Mouse (Mus musculus) gastrocnemius, adult 2 months (tissue): ENCODE data around the gene Prnp. TPM values are rescaled to one million over a fixed set of nuclear protein-coding genes. Genes with fewer than 3 reads are reported as not detected.

Experiments used
- DNase-seq: peaks from one replicate; pipeline ENCODE4 v3.0.0; 2022
- H3K27ac ChIP-seq: fragments of 200-600 bp; 2 replicates; pipeline ENCODE4 v1.8.1; 2022; ENCODE audit warnings: mild to moderate bottlenecking
- H3K4me3 ChIP-seq: fragments of 200-600 bp; 2 replicates; pipeline ENCODE4 v1.8.1; 2022; ENCODE audit warnings: mild to moderate bottlenecking, moderate library complexity
- CTCF ChIP-seq: fragments of 200-600 bp; IDR thresholded peaks from 2 replicates; pipeline ENCODE4 v1.8.1; 2022; ENCODE audit warnings: antibody characterized with exemption, mild to moderate bottlenecking, moderate library complexity
- intact Hi-C: fragments of 180-260 bp; cut with DNase I; formaldehyde crosslinking; loops from one replicate; pipeline ENCODE4 v1.15.1; 2025
- total RNA-seq, 2 experiments: library from RNA; stranded (reverse); gene quantifications; 2 replicates each; pipeline ENCODE4 v1.2.3; 2021

Prnp gene
- total RNA-seq, 2 experiments from 2014 or later: 79.9 to 89.5 TPM

DNA sequence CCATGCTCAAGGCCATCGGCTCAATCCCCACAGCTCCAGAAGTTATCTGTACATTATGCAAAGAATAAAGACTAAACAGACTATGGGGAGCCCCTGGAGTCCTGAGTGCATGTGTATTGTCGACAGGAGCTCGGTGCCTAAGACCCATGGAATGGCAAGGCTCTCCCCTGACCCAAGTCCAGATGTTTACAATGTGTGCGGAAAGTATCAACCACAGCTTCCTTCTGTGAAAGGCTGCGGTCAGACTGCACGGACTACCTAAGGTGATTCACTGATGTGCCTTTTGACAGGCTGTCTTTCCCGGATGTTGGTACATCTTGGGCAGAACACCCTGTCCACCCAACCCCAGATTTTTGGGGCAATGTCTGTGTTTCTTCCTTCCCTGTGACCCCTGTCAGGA is 21.5 kb upstream of the Prnp start:
- H3K4me3 ChIP-seq: no peak overlapping the region
- no peak overlapping the region for H3K27ac ChIP-seq
- no peak for DNase-seq
- intact Hi-C loops: no loop called here
- TF ChIP-seq CTCF: no peak

DNA sequence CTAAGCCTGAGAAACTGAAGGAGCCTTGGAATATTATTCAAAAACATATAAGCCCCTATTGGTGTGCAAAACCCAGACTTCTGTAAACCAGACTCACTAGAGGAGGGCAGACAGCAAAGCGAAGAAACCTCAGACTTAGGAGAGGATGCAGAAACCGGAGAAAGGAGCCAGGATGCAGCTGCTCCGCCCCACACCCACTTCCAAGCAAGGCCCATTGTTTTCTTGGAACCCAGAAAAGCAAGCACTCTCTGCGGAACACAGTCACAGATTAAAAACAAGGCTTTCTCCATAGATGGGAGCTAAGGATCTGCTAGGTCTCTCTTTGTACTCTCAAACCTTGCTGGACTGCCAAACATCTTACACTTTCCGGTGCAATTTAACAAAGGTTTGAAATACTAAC is 17.2 kb upstream of the Prnp start:
- TF ChIP-seq CTCF: no peak
- peak overlapping the region; percentile 68 for H3K27ac ChIP-seq
- intact Hi-C loops: no loop called here
- no peak overlapping the region for H3K4me3 ChIP-seq
- DNase-seq: no peak

DNA sequence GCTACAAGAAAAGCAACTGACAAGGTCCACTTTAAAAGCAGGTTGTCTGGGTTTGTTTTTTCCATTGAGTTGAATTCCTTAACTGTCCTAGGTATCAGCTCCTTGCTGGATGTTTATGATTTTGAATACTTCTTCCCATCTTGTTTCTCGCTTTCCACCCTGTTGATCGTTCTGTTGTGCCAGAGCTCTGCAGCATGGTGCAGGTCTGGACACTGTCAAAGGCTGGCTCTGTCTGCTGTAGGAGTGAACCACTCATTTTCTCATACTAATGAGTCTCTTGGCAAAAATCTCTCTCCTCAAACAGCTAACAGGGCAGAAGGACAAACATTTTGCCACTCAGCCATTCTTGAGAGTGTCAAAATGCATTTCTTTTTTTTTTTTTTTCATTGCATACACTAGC is 14.6 kb upstream of the Prnp start:
- TF ChIP-seq CTCF: no peak
- Histone ChIP-seq H3K4me3 (no peak overlapping the region), H3K27ac (no peak overlapping the region)
- intact Hi-C loops: no loop called here
- no peak for DNase-seq

DNA sequence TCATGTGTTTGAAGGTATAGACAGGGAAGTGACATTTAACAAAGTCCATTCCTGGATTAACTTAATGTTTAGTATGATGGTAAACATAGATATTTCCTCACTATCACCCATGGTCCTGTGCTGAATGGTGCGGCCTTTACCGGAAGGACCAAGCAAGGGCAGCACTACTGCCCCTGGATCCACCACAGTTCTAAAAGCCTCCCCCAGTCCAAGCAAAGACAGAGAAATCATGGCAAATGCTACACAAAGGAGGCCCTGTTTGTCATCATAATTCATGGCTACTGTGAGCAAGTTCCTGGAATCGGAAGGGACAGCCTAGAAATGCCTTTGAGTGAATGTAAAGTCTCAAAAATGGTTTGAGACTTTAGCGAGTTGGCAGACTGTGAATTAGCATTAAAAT is 13.7 kb upstream of the Prnp start:
- Histone ChIP-seq H3K27ac (no peak overlapping the region), H3K4me3 (no peak overlapping the region)
- intact Hi-C loops: no loop called here
- DNase-seq: no peak
- no peak for TF ChIP-seq CTCF

DNA sequence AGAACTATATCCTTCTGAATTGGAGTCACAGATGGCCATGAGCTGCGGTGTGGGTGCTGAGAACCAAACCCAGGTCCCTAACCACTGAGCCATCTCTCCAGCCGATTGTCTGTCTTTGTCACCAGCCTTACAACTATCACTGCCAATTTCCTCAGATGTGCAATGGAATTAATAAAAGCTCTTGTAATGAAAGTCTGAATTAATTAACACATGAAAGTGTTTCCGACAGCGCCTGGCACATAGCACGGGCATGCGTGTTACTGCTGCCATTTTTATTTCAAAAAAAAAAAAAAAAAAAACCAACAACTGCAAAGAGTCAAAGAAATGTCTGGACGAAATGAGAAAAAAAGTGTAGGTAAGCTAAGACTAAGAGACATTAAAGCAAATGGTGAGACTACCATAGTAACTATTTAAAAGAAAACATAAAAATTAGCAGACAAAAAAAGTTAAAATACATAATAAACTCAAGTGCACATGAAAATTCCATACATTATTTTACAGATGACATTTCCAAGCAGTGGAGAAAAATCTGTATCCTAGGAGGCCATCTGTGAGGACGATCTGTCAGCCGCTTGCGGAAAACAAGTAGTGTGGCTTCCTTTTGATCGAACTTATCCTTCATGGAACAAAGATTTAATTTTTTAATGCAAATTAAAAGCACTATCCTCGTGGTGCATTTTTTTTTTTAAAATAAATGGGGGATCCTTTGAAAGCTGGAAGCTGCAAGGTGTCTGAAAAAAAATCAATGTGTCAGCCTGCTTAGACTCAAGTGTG is 12.2 kb upstream of the Prnp start:
- no peak overlapping the region for H3K4me3 ChIP-seq
- DNase-seq: no peak
- H3K27ac ChIP-seq: no peak overlapping the region
- intact Hi-C loops: no loop called here
- no peak for TF ChIP-seq CTCF

DNA sequence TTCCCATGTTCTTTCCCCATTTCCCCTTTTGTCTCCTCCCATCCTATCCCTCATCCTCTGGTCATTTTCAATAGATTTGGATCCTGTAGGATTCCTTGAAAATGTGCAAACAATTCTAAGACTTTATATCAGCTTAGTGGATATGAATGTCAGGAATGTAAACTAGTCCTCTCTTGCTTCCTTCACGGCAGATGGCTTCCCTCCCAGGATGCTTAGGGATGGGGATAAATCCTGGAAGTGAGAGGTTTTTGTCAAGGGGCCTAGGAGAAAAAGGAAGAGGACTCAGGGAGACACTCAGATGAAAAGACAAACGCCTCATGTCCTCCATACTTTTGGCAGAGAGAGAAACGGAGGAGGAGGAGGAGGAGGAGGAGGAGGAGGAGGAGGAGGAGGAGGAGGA is 7.3 kb upstream of the Prnp start:
- intact Hi-C loops: no loop called here
- no peak for TF ChIP-seq CTCF
- no peak for DNase-seq
- no peak overlapping the region for H3K4me3 ChIP-seq
- peak overlapping the region; percentile 88 for H3K27ac ChIP-seq

DNA sequence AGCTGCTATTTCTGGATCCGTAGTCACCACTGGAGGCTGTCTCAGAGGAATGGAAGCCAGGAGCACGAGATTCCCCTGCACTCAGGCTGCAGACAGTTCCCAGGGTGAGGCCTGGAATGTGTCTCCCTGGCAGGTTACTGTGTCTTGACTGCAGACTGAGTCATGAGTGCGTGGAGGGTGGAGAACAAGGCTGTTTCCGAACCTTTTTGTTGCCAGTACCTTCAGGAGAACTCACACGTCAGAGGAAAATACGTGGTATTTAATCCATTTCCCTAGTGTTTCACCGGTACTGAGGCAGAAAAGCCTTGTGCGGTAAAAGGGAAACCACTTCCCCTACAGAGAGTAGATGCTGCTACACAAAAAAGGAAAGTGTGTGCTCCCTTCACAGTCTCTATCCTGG is 6.9 kb upstream of the Prnp start:
- no peak for TF ChIP-seq CTCF
- intact Hi-C loops: no loop called here
- peak; percentile 82 for DNase-seq
- peak overlapping the region; percentile 40 for H3K4me3 ChIP-seq
- peak overlapping the region; percentile 88 for H3K27ac ChIP-seq

DNA sequence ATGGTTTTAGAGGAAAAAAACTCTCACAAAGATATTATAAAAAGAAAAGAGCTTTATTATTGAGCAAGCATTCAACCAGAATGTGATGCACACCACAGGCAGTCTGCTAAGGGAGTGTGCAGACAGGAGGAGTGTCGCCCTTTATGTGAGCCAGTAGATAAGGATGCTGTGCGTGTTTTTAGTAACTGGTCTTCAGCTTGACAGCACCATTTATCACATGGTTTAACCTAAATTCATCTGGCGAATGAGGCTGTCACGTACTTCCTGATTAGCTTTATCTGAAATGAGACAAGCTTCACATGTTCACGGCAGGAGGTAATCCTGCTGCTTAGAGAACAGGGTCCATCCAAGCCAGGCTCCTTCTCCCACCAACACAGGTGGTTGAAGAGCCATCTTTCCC is 4.7 kb upstream of the Prnp start:
- intact Hi-C loops: no loop called here
- H3K4me3 ChIP-seq: no peak overlapping the region
- DNase-seq: no peak
- no peak for TF ChIP-seq CTCF
- H3K27ac ChIP-seq: no peak overlapping the region

DNA sequence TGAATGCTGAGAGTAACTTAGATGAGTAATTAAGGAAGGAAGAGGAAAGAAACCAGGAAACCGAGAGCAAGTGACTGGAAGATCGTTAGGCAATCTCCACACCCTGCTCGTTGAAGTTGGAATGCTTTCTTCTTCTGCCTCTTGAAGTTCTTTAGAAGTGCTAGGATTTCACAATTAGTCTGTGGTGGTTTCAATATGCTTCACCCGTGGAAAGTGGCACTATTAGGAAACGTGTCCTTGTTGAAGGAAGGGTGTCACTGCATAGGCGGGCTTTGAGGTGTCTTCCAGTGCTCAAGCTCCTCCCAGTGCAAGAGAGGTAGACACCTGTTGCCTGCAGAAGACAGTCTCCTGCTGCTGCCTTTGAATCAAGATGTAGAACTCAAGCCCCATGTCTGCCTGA is 4.0 kb upstream of the Prnp start:
- Histone ChIP-seq H3K4me3 (no peak overlapping the region), H3K27ac (no peak overlapping the region)
- intact Hi-C loops: no loop called here
- DNase-seq: no peak
- no peak for TF ChIP-seq CTCF

DNA sequence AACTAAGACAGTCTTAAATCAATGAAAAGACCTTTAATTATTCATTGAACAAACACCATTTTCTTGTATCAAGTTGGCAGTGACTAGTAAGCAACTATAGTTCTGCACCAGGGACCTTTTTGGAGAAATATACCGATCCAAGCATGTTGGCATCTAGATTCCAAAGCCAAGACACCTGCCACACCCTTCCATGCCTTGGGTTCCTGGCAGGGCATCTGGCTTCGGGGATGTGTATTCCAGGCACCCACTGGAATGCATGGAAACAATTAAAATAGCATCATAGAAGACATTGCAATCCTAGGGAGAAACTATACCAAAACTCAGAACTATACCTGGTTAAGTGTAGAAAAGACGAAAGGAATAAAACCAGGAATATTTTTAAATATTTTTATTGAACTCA is 3.5 kb upstream of the Prnp start:
- intact Hi-C loops: no loop called here
- DNase-seq: no peak
- Histone ChIP-seq H3K4me3 (no peak overlapping the region), H3K27ac (0 out of 2 replicates have a peak overlapping the region, but pooled peaks have one; percentile 95)
- TF ChIP-seq CTCF: no peak

DNA sequence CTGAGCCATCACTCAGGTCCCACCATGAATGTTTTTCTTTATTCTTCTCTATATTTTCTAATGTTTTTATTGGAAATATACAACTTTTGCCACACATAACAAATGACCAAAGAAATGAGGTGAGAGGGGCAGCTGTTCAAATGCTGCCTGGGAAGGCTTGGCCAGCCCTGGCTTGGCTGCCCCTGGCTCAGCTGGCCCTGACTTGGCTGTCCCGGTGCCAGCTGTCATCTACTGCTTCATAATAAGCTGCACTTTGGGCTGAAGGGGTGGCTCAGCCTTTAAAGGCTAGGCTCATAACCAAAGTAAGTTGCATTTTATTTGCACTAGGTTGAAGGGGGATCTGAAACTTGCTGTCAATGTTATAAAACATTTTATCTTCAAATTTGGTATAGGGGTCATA is 2.9 kb upstream of the Prnp start:
- intact Hi-C loops: no loop called here
- no peak for TF ChIP-seq CTCF
- H3K27ac ChIP-seq: peak overlapping the region; percentile 95; the same call in 1 of the 2 replicates
- H3K4me3 ChIP-seq: no peak overlapping the region
- peak; percentile 70 for DNase-seq

DNA sequence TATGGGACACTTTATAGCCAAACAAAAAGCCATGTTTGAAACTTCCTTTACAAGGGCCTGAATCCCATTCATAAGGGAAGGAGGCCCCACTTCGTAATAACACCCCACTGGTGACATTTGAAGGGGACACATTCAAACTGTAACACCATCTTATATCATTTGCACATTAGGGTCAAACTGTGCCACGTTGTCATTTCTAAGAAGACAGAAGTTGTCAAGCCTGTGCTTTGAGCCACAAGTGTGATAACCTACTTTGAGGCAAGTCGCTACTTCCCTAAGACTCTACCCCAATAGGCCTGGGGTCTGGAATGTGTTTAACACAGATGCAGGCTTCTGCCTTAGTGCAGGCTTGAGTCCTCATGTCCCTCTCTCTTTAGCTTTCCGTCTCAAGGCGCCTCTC is 2.4 kb upstream of the Prnp start:
- DNase-seq: no peak
- Histone ChIP-seq H3K27ac (peak overlapping the region; percentile 95), H3K4me3 (no peak overlapping the region)
- TF ChIP-seq CTCF: no peak
- intact Hi-C loops: no loop called here

DNA sequence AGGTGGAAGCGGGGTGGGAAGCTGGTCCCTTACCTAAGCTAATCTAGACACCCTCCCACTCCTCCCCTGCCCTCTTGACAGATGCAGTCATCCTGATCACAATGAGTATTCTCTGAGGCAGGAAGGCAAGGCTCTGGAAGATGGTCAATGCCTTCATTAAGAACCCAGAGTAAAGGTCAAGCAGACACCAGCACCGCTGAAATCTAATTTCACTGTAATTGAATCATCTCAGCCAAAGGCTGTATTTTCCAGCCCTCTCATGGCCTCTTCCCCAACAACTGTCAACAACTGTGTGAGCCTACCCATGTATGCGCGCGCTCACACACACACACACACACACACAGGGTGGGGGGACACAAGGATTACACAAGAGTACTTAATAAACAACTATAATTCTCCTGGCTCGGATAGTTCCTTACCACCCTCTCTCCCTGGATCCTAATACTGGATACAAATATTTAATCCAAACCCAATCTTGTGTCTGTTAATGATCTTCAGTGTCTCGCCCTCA is 1.3 kb upstream of the Prnp start:
- TF ChIP-seq CTCF: no peak
- Histone ChIP-seq H3K27ac (peak overlapping the region; percentile 95), H3K4me3 (no peak overlapping the region)
- intact Hi-C loops: no loop called here
- DNase-seq: peak; percentile 42

DNA sequence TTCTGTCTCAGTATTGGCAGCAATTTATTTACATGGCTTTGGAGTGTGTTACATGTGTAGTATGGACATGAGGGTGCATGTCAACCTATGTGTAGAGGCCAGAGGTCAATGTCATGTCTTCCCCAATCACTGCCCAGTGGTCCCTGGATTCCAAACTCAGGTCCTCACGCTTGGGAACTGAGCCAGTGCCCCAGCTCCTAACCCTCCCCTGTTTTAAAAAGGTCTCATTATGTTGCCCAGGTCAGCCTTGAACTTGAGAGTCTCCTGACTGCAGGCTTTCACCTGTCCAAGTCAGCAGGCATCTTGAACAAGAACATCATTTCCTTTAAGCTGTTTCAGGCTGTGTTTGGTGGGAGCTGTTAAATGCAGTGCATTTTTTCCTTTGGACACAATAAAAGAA is 822 bp upstream of the Prnp start:
- no peak for TF ChIP-seq CTCF
- H3K4me3 ChIP-seq: peak overlapping the region; percentile 79
- intact Hi-C loops: no loop called here
- no peak for DNase-seq
- peak overlapping the region; percentile 95 for H3K27ac ChIP-seq
